Mouse (Mus musculus) heart, adult 2 months (tissue): Measurements from ENCODE around the gene Sgsm1.

Source experiments
- CTCF ChIP-seq: fragments of 200-600 bp; IDR thresholded peaks from 2 replicates; pipeline ENCODE4 v1.8.1; 2022; ENCODE audit warnings: antibody characterized with exemption, mild to moderate bottlenecking, moderate library complexity
- POLR2A ChIP-seq: fragments of 200-500 bp; IDR thresholded peaks from 2 replicates; pipeline ENCODE4 v1.6.1; 2011; ENCODE audit warnings: mild to moderate bottlenecking, low read depth, low read length, control low read depth; ENCODE audit not compliant: insufficient read depth

- TF ChIP-seq POLR2A (peak; percentile 75; the same call in 1 of the 2 replicates), CTCF (no peak)
Measured at GRCm38 (mm10) chr5:113208622-113209400, 101.8 kb downstream of the Sgsm1 start.
